Mouse (Mus musculus) intestine, embryonic 16.5 days (tissue): Measurements from ENCODE around the gene Tmod4. TPM values are rescaled to one million over a fixed set of nuclear protein-coding genes. Genes with fewer than 3 reads are reported as not detected.

Source experiments
- microRNA-seq: library from miRNA; unstranded; fragments of <30 nt; microRNA quantifications from one replicate; pipeline ENCODE4, GENCODE M21; 2016
- polyA plus RNA-seq: library from polyadenylated mRNA; unstranded; fragments of >200 nt; fragmentation: Nextera tagmentation; extraction: Ambion mirVana; gene quantifications from 2 replicates; pipeline ENCODE4 v1.2.1, GENCODE M21; 2015

Tmod4 gene
- polyA plus RNA-seq, 1 experiment from 2014 or later = 1.2 TPM

Small RNAs within 50 kb of the gene (microRNA-seq; reads per million reads assigned to microRNA genes)
- gene Mir8099-1 = not detected

Other genes starting within 250 kb of the Tmod4 start
- gene Psmb4, start 237.5 kb upstream of the Tmod4 start, polyA plus RNA-seq = 299 and 315 TPM in 2 replicates
- gene Selenbp1, start 191.4 kb upstream of the Tmod4 start, polyA plus RNA-seq = 157 and 167 TPM in 2 replicates
- gene Rfx5, start 170.4 kb upstream of the Tmod4 start, polyA plus RNA-seq = 4.3 and 5.1 TPM in 2 replicates
- gene Pi4kb, start 149.7 kb upstream of the Tmod4 start, polyA plus RNA-seq = 21.7 and 22.9 TPM in 2 replicates
- gene Zfp687, start 109.0 kb upstream of the Tmod4 start, polyA plus RNA-seq = 16.9 and 17.6 TPM in 2 replicates
- 196 and 226 TPM in 2 replicates for gene Psmd4, start 81.9 kb upstream of the Tmod4 start, polyA plus RNA-seq
- gene Pip5k1a, start 17.5 kb upstream of the Tmod4 start, polyA plus RNA-seq = 14.5 and 15.5 TPM in 2 replicates
- 110 and 120 TPM in 2 replicates for gene Vps72, start 13.5 kb upstream of the Tmod4 start, polyA plus RNA-seq
- 56.9 and 62.2 TPM in 2 replicates for gene Scnm1, start 9.5 kb downstream of the Tmod4 start, polyA plus RNA-seq
- gene Lysmd1, start 9.6 kb downstream of the Tmod4 start, polyA plus RNA-seq = 9.8 and 11.0 TPM in 2 replicates
- gene Tnfaip8l2, start 17.9 kb downstream of the Tmod4 start, polyA plus RNA-seq = 4.9 and 5.3 TPM in 2 replicates
- 1.1 and 2.3 TPM in 2 replicates for gene Sema6c, start 36.0 kb downstream of the Tmod4 start, polyA plus RNA-seq
- 5.7 and 6.0 TPM in 2 replicates for gene Gabpb2, start 93.4 kb downstream of the Tmod4 start, polyA plus RNA-seq
- gene Cdc42se1, start 104.3 kb downstream of the Tmod4 start, polyA plus RNA-seq = 67.8 and 73.8 TPM in 2 replicates
- gene Mllt11, start 107.7 kb downstream of the Tmod4 start, polyA plus RNA-seq = 15.0 and 15.5 TPM in 2 replicates
- gene Gm128, start 117.1 kb downstream of the Tmod4 start, polyA plus RNA-seq = 0.17 and 0.29 TPM in 2 replicates
- gene Bnipl, start 126.7 kb downstream of the Tmod4 start, polyA plus RNA-seq = 0.51 and 0.72 TPM in 2 replicates
- gene Mindy1, start 156.9 kb downstream of the Tmod4 start, polyA plus RNA-seq = 39.8 and 41.4 TPM in 2 replicates
- 15.0 and 16.1 TPM in 2 replicates for gene Prune1, start 157.6 kb downstream of the Tmod4 start, polyA plus RNA-seq
- gene Anxa9, start 182.7 kb downstream of the Tmod4 start, polyA plus RNA-seq = 1.9 and 2.0 TPM in 2 replicates
- 165 and 168 TPM in 2 replicates for gene Cers2, start 190.3 kb downstream of the Tmod4 start, polyA plus RNA-seq
- gene Setdb1, start 232.7 kb downstream of the Tmod4 start, polyA plus RNA-seq = 24.6 and 24.8 TPM in 2 replicates